Mouse (Mus musculus) thymus, postnatal 14 days (tissue): ENCODE results near the gene Meioc.
"Not testable (repeated sequence)": the region's sequence is repeated elsewhere in the genome, so short reads cannot be mapped to it uniquely, and the experiment has no call there.

Source experiments
- DNase-seq: peaks from one replicate; pipeline ENCODE4 v3.0.0; 2021

The Meioc gene

GRCm38 (mm10) chr11:102690162-102690561 is 26.6 kb downstream of the Meioc start:
- peak; percentile 72 for DNase-seq

GRCm38 (mm10) chr11:102695289-102695688 is 31.8 kb downstream of the Meioc start:
- DNase-seq = no peak

GRCm38 (mm10) chr11:102697338-102698017 is 34.0 kb downstream of the Meioc start, which contains the start of gene Ccdc43:
Gene Ccdc43 (minus strand): TSS chr11:102697782.
- peak; percentile 87 for DNase-seq

- DNase-seq = no peak
Measured at GRCm38 (mm10) chr11:102698018-102698476, 34.5 kb downstream of the Meioc start.

- DNase-seq = not testable (repeated sequence)
Measured at GRCm38 (mm10) chr11:102702206-102702605, 38.7 kb downstream of the Meioc start.

- no peak for DNase-seq
Measured at GRCm38 (mm10) chr11:102712411-102712810, 48.9 kb downstream of the Meioc start.

- DNase-seq = not testable (repeated sequence)
Measured at GRCm38 (mm10) chr11:102714578-102714977, 51.1 kb downstream of the Meioc start.

GRCm38 (mm10) chr11:102716135-102716534 is 52.6 kb downstream of the Meioc start:
- no peak for DNase-seq

GRCm38 (mm10) chr11:102725574-102725973 is 62.1 kb downstream of the Meioc start:
- DNase-seq = peak; percentile 42

- DNase-seq = no peak
Measured at GRCm38 (mm10) chr11:102728614-102729013, 65.1 kb downstream of the Meioc start.

GRCm38 (mm10) chr11:102729835-102730234 is 66.3 kb downstream of the Meioc start:
- no peak for DNase-seq

GRCm38 (mm10) chr11:102731366-102731765 is 67.8 kb downstream of the Meioc start:
- no peak for DNase-seq
